Mouse (Mus musculus) neural tube, embryonic 15.5 days (tissue): ENCODE measurements around the gene Olfr412. TPM values are rescaled to one million over a fixed set of nuclear protein-coding genes. Genes with fewer than 3 reads are reported as not detected.

Experiments
- ATAC-seq: fragments of 200-750 bp; cut with Nextera tagmentation; 2 replicates; pipeline ENCODE4 v1.8.0; 2017; ENCODE audit warnings: mild to moderate bottlenecking, moderate TSS enrichment, moderate library complexity; ENCODE audit not compliant: low FRiP score
- H3K27ac ChIP-seq: fragments of 300-500 bp; sonication (generic); replicated peaks from 2 replicates; pipeline ENCODE4 v1.5.1; 2015; ENCODE audit warnings: mild to moderate bottlenecking, inconsistent platforms
- H3K27me3 ChIP-seq: fragments of 300-500 bp; sonication (generic); replicated peaks from 2 replicates; pipeline ENCODE4 v1.6.1; 2015; ENCODE audit warnings: inconsistent platforms
- H3K36me3 ChIP-seq: fragments of 300-500 bp; sonication (generic); 2 replicates; pipeline ENCODE4 v1.6.1; 2015; ENCODE audit warnings: inconsistent platforms
- H3K4me1 ChIP-seq: fragments of 300-500 bp; sonication (generic); 2 replicates; pipeline ENCODE4 v1.6.1; 2015; ENCODE audit warnings: inconsistent platforms
- H3K4me2 ChIP-seq: fragments of 300-500 bp; sonication (generic); 2 replicates; pipeline ENCODE4 v1.6.1; 2015; ENCODE audit warnings: inconsistent platforms, mild to moderate bottlenecking, moderate library complexity
- H3K4me3 ChIP-seq: fragments of 300-500 bp; sonication (generic); replicated peaks from 2 replicates; pipeline ENCODE4 v1.5.1; 2015; ENCODE audit warnings: mild to moderate bottlenecking, inconsistent platforms
- H3K9ac ChIP-seq: fragments of 300-500 bp; sonication (generic); replicated peaks from 2 replicates; pipeline ENCODE4 v1.6.1; 2015; ENCODE audit warnings: mild to moderate bottlenecking, inconsistent platforms
- H3K9me3 ChIP-seq: fragments of 300-500 bp; sonication (generic); replicated peaks from 2 replicates; pipeline ENCODE4 v1.6.1; 2016; ENCODE audit warnings: inconsistent platforms
- WGBS: fragments of 180-500 bp; shearing (Covaris S2); methylation state at CpG from one replicate; pipeline ENCODE4 v1.1.7; 2015; ENCODE audit warnings: mixed read lengths; 5-methylcytosine and 5-hydroxymethylcytosine counted together
- polyA plus RNA-seq: library from polyadenylated mRNA; unstranded; fragments of >200 nt; fragmentation: Nextera tagmentation; extraction: Ambion mirVana; gene quantifications from 2 replicates; pipeline ENCODE4 v1.2.1, GENCODE M21; 2015

Olfr412 gene
- polyA plus RNA-seq, 1 experiment from 2014 or later: not detected

DNA sequence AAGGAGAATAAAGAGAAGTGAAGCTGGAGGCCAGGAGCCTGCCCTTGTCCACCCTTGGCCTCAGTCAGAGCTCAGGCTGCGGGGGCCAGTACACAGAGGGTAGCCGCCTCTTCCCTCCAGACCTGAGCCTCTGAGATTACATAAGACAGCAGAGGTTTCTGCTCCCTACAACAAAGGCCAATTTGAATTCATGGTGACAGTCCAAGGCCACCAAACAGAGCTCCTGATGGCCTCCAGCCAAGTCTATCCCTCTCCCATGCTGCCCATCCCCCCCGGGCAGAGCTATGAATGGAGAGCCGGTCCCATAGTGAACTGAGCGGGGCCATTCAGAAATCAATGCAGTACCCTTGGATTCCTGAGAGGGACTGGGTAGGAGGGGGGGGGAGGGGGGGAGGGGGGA is 31.6 kb downstream of the Olfr412 start:
- Histone ChIP-seq H3K4me2 (no peak overlapping the region), H3K4me3 (no peak overlapping the region), H3K4me1 (no peaks in the 10 kb centered on the region), H3K9me3 (no peaks in the 10 kb centered on the region), H3K27me3 (no peaks in the 10 kb centered on the region), H3K9ac (no peak overlapping the region), H3K36me3 (peaks cover 30% of the 10 kb centered on the region), H3K27ac (no peak overlapping the region)
- peak; percentile 60; the same call in 1 of the 2 replicates for ATAC-seq
- 50% methylated on average over 5 of the region's 5 CpGs for WGBS

- Histone ChIP-seq H3K27me3 (no peaks in the 10 kb centered on the region), H3K27ac (no peak overlapping the region), H3K36me3 (peaks cover 23% of the 10 kb centered on the region), H3K4me1 (no peaks in the 10 kb centered on the region), H3K9me3 (no peaks in the 10 kb centered on the region), H3K4me3 (no peak overlapping the region), H3K4me2 (no peak overlapping the region), H3K9ac (no peak overlapping the region)
- ATAC-seq: no peak
- whole genome bisulfite sequencing: 84% methylated on average over 18 of the region's 18 CpGs
These were observed 33.7 kb downstream of the Olfr412 start for GRCm38 (mm10) chr11:74395583-74395982.

- Histone ChIP-seq H3K9me3 (no peaks in the 10 kb centered on the region), H3K4me2 (no peak overlapping the region), H3K36me3 (peaks cover 10% of the 10 kb centered on the region; the same call in 1 of the 2 replicates), H3K27me3 (no peaks in the 10 kb centered on the region), H3K27ac (no peak overlapping the region), H3K9ac (no peak overlapping the region), H3K4me1 (no peaks in the 10 kb centered on the region), H3K4me3 (no peak overlapping the region)
- no peak for ATAC-seq
- 53% methylated on average over 2 of the region's 2 CpGs for WGBS
These were observed 40.3 kb downstream of the Olfr412 start for GRCm38 (mm10) chr11:74402126-74402525.

DNA sequence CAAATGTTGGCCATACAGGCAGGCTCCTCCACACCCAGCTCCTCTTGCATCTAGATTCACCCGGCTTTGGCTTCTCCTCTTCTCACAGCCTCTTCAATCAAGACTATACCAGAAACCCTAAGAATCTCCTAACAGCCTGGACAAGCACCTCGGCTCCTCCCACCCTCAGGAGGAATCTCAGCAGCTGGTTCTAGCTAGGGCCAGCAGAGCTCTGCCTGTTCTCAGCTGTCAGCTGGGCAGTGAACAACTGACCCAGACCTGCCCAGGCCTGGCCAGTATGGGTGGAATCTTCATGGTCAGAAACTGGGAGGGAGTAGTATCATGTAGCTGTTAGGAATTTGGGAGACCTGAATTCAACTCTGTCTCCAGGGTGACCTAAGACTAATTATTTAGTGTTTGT is 42.3 kb downstream of the Olfr412 start:
- Histone ChIP-seq H3K4me3 (no peak overlapping the region), H3K27me3 (no peaks in the 10 kb centered on the region), H3K27ac (no peak overlapping the region), H3K36me3 (0 out of 2 replicates have a peak, but pooled peaks cover 8% of the 10 kb centered on the region), H3K9me3 (no peaks in the 10 kb centered on the region), H3K4me2 (no peak overlapping the region), H3K4me1 (peaks cover 8% of the 10 kb centered on the region), H3K9ac (no peak overlapping the region)
- 73% methylated on average over 2 of the region's 2 CpGs for WGBS
- no peak for ATAC-seq

- 78% methylated on average over 7 of the region's 7 CpGs for WGBS
- Histone ChIP-seq H3K36me3 (0 out of 2 replicates have a peak, but pooled peaks cover 8% of the 10 kb centered on the region), H3K4me1 (peaks cover 18% of the 10 kb centered on the region), H3K4me2 (no peak overlapping the region), H3K9ac (no peak overlapping the region), H3K9me3 (no peaks in the 10 kb centered on the region), H3K4me3 (no peak overlapping the region), H3K27ac (no peak overlapping the region), H3K27me3 (no peaks in the 10 kb centered on the region)
- ATAC-seq: no peak
These were observed 43.3 kb downstream of the Olfr412 start for GRCm38 (mm10) chr11:74405201-74405600.

DNA sequence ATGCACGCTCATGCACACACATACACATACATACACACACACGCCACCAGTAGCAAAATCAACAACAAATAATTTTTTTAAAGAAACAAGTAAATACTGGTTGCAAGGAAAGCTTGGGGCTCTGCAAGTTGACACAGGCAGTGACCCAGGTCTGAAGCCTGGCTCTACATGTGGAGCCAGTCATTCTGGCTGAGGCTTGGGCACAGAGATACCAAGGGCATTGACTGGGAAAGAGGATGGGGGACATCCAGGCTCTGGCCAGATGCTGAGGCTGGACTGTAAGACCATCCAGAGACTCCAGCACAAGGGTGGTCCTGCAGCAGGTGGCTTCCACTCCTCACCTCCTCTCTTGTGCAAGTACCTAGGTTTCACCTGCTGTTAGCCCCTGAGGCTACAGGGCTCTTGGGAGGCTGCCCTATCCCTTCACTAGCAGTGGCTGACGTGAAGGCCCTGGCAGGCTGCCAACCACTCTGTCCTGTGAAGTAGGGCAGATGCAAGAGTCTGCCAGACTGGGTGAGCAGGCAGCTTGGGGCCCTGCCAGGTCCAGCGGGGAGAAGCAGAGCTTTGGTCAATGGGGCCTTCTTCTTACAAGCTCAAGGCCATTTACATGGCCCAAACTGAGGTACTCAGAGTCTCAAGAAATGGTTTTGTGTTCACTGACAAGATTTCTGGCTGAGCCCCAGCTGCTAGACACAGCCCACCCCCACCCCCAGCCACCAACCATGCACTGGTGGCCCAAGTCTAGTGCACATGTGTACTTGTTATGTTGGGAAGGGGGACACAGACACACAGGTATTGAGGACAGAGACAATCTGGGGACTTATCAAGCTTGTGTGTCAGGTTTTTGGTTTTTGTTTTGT is 46.9 kb downstream of the Olfr412 start:
- H3K27ac ChIP-seq: peak overlapping the region; percentile 61
- ATAC-seq: peak; percentile 80

GRCm38 (mm10) chr11:74409447-74409754 is 47.5 kb downstream of the Olfr412 start:
- H3K4me2 ChIP-seq: no peak overlapping the region
- H3K9me3 ChIP-seq: no peaks in the 10 kb centered on the region
- H3K27me3 ChIP-seq: no peaks in the 10 kb centered on the region
- ATAC-seq: peak; percentile 23; the same call in 1 of the 2 replicates
- peaks cover 27% of the 10 kb centered on the region for H3K4me1 ChIP-seq
- WGBS: 65% methylated on average over 5 of the region's 5 CpGs
- no peak overlapping the region for H3K9ac ChIP-seq
- H3K4me3 ChIP-seq: no peak overlapping the region
- peak overlapping the region; percentile 61 for H3K27ac ChIP-seq
- peaks cover 12% of the 10 kb centered on the region for H3K36me3 ChIP-seq

More for the DNA sequence above, 46.9 kb downstream of the Olfr412 start:
- 51% methylated on average over 4 of the region's 4 CpGs for WGBS
- H3K9me3 ChIP-seq: no peaks in the 10 kb centered on the region
- no peaks in the 10 kb centered on the region for H3K27me3 ChIP-seq
- H3K4me2 ChIP-seq: no peak overlapping the region
- H3K4me3 ChIP-seq: no peak overlapping the region
- peaks cover 8% of the 10 kb centered on the region; the same call in 1 of the 2 replicates for H3K36me3 ChIP-seq
- H3K4me1 ChIP-seq: peaks cover 27% of the 10 kb centered on the region
- no peak overlapping the region for H3K9ac ChIP-seq

- Histone ChIP-seq H3K27me3 (no peaks in the 10 kb centered on the region), H3K9me3 (no peaks in the 10 kb centered on the region), H3K36me3 (peaks cover 12% of the 10 kb centered on the region), H3K4me3 (no peak overlapping the region), H3K4me2 (no peak overlapping the region), H3K9ac (no peak overlapping the region), H3K4me1 (peaks cover 27% of the 10 kb centered on the region), H3K27ac (peak overlapping the region; percentile 61)
- 51% methylated on average over 4 of the region's 4 CpGs for WGBS
- peak; percentile 50; the same call in 1 of the 2 replicates for ATAC-seq
These were observed 47.9 kb downstream of the Olfr412 start for GRCm38 (mm10) chr11:74409757-74410174.

GRCm38 (mm10) chr11:74411943-74412342 is 50.1 kb downstream of the Olfr412 start:
- no peak overlapping the region for H3K4me2 ChIP-seq
- no peak overlapping the region for H3K9ac ChIP-seq
- peaks cover 27% of the 10 kb centered on the region for H3K4me1 ChIP-seq
- no peaks in the 10 kb centered on the region for H3K27me3 ChIP-seq
- 71% methylated on average over 3 of the region's 3 CpGs for WGBS
- peaks cover 4% of the 10 kb centered on the region for H3K36me3 ChIP-seq
- no peaks in the 10 kb centered on the region for H3K9me3 ChIP-seq
- ATAC-seq: no peak
- no peak overlapping the region for H3K27ac ChIP-seq
- no peak overlapping the region for H3K4me3 ChIP-seq

DNA sequence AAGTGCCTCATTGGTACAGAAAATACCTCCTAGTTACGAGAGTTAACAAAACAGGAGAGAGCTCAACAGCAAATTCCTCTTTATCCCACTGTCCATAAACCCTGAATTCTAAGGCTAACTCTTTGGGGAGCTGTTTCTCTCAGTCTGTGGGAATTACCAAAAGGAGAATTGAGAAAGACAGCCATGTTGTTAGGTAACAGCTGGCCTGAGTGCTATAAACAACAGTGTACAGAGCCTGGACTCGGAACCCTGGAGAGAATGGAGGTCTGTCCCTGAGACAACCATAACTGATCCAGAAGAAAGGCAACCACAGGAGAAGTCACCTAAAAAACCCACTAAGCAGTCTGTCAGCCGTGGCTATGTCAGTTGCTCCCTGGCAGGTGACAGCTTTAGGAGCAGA is 50.6 kb downstream of the Olfr412 start:
- ATAC-seq: no peak
- no peak overlapping the region for H3K27ac ChIP-seq
- no peak overlapping the region for H3K4me2 ChIP-seq
- H3K9ac ChIP-seq: no peak overlapping the region
- WGBS: 62% methylated on average over 3 of the region's 3 CpGs
- H3K4me1 ChIP-seq: peaks cover 27% of the 10 kb centered on the region
- H3K9me3 ChIP-seq: no peaks in the 10 kb centered on the region
- no peaks in the 10 kb centered on the region for H3K27me3 ChIP-seq
- H3K4me3 ChIP-seq: no peak overlapping the region
- H3K36me3 ChIP-seq: peaks cover 4% of the 10 kb centered on the region

DNA sequence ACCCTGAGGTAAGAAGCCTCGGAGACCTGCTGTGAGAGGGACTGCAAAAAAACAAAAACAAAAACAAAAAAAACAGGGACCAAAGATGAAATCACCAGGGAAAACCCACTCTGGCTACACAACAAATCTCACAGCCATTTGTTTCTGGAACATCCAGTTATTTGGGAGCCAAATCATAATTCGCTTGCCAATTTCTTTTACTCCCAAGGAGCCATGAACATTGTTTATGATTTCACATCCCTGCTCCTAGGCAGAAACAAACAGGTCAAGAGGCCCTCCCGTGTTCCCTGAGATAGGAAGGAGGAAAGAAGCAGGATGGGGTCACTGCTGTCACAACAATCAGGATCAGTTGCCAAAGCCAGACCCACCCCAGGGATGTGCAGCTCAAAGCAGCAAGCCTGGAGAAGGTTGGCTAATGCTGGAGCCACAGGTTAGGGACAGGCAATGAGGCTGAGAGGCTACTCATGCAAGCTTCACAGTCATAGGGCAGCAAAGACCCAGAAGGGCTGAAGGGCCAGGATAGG is 51.6 kb downstream of the Olfr412 start:
- H3K4me2 ChIP-seq: no peak overlapping the region
- H3K36me3 ChIP-seq: peaks cover 4% of the 10 kb centered on the region
- no peak overlapping the region for H3K4me3 ChIP-seq
- ATAC-seq: no peak
- no peaks in the 10 kb centered on the region for H3K9me3 ChIP-seq
- H3K4me1 ChIP-seq: peaks cover 25% of the 10 kb centered on the region
- H3K27ac ChIP-seq: no peak overlapping the region
- H3K9ac ChIP-seq: no peak overlapping the region
- no peaks in the 10 kb centered on the region for H3K27me3 ChIP-seq
- 75% methylated on average over 3 of the region's 3 CpGs for WGBS

GRCm38 (mm10) chr11:74414112-74414511 is 52.2 kb downstream of the Olfr412 start:
- Histone ChIP-seq H3K4me1 (peaks cover 19% of the 10 kb centered on the region), H3K9me3 (no peaks in the 10 kb centered on the region), H3K4me3 (no peak overlapping the region), H3K27me3 (no peaks in the 10 kb centered on the region), H3K9ac (no peak overlapping the region), H3K4me2 (no peak overlapping the region), H3K36me3 (peaks cover 4% of the 10 kb centered on the region), H3K27ac (no peak overlapping the region)
- WGBS: 83% methylated on average over 9 of the region's 9 CpGs
- no peak for ATAC-seq
